Mouse (Mus musculus) monocyte, adult 5-6 weeks (primary cell): ENCODE data around the gene Rprm. TPM values are rescaled to one million over a fixed set of nuclear protein-coding genes. Genes with fewer than 3 reads are reported as not detected.

Experiments used
- ATAC-seq: fragments of 153-309, 156-312 bp; replicated peaks from 2 replicates; pipeline ENCODE4 v1.8.0; 2017; ENCODE audit warnings: mild to moderate bottlenecking; ENCODE audit not compliant: low TSS enrichment, insufficient number of reproducible peaks, severe bottlenecking, poor library complexity, low FRiP score
- total RNA-seq: library from RNA; stranded (forward); fragments of 200-1000, 200-491, 200-594 nt; gene quantifications from 3 replicates; pipeline ENCODE4 v1.2.3, GENCODE M21; 2017

The Rprm gene
- 0.58 TPM in 1 of 3 replicates, not detected in the others for total RNA-seq

DNA sequence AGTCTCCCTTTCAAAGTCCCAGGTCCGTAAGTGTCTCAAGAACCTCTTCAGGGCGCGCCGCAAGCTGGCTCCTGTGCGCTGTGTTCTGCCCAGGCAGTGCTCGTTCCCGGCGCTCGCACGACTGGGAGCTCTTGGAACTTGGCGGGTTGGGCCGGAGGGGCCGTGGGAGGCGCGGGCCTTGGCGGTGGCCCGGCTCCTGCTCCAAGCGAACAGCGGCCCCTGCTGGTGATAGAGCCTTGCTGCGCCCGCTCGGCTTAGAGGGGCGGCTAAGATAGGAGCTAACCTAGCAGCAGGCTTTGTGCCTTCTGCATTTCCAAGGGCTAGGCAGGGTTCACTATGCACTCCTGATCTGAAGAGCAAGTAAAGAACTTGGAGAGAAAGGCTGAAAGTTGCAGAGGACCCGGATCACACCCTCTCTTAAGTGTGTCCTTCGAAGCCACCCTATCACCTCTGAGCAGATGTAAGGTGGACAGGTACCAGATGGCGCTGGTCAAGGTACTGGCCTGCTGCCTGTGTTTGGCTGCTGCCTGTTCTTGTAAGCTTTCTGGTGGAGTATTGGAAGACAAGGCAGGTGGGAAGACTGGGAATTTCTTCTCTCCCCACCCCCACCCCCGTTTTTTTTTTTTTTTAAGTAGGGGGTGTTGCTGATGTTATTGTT is at the start of gene Rprm:
TSS of gene Rprm (minus strand) at position 123 of the 658 bp plus-strand sequence.
- no peak; the same call in 1 of the 2 replicates for ATAC-seq

GRCm38 (mm10) chr2:54119305-54119704 is 34.0 kb upstream of the Rprm start:
- no peak for ATAC-seq

DNA sequence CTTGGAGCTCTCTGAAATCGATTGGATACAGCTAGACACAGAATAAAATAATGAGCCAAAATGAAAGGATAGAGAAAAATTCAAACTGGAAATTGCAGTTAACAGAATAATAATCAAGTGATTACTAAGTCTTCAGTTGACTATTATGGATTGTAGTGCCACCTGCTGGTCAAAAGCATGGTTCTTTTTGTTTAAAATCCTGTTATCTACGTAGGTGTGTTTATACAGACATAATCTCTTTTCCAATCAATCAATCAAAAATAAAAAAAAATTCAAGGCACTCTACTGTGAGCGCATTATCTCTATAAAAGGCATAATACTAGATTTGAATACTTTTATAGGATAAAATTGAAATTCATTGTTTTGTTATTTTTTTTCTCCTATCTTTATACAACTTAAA is 33.5 kb upstream of the Rprm start:
- ATAC-seq: no peak

DNA sequence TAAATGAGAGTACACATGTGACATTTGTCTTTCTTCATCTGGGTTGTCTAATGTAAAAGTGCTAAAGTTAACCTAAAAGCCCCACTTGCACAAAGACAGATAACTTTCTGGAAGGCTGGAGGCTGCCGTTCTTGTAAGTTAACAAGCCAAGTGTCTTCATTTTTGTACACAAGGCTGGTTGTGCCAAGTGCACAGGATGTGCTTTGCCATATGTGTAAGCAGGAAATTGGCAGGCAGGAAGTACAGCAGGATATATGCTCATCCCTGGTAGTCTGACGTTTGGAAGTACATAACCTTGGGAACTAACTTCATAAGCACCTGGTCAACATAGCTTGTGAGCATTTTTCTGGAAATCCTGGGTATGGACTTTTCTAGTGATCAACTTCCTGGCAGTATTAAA is 25.9 kb upstream of the Rprm start:
- no peak for ATAC-seq

DNA sequence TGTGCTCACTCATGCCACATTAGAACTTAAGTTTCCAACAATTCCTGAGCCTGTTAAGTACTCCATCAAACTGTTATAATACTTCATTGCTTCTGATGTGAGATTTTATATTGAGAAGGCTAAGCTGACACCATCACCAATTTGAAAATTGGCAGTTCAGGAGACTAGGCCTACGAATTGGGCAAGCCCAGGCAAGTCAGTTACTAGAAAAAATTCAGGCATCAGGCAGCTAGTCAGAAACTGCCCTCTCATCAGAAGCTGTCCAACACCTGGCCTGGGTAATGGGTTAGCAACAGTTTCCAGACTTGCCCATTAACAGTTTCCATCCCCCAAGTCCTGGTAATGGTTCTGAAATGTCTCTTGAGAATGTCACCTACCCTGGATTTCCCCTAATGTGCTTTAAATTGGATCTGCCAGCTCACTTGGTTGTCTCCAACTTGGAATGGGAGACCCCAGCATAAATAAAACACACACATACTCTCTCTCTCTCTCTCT is 20.9 kb upstream of the Rprm start:
- no peak for ATAC-seq

- ATAC-seq: no peak
Measured at GRCm38 (mm10) chr2:54099939-54100338, 14.6 kb upstream of the Rprm start.

GRCm38 (mm10) chr2:54092616-54093015 is 7.3 kb upstream of the Rprm start:
- no peak for ATAC-seq

- no peak for ATAC-seq
Measured at GRCm38 (mm10) chr2:54086254-54086653, 902 bp upstream of the Rprm start.

- peak; percentile 27; the same call in 1 of the 2 replicates for ATAC-seq
Measured at GRCm38 (mm10) chr2:54084737-54085429, 469 bp downstream of the Rprm start.

DNA sequence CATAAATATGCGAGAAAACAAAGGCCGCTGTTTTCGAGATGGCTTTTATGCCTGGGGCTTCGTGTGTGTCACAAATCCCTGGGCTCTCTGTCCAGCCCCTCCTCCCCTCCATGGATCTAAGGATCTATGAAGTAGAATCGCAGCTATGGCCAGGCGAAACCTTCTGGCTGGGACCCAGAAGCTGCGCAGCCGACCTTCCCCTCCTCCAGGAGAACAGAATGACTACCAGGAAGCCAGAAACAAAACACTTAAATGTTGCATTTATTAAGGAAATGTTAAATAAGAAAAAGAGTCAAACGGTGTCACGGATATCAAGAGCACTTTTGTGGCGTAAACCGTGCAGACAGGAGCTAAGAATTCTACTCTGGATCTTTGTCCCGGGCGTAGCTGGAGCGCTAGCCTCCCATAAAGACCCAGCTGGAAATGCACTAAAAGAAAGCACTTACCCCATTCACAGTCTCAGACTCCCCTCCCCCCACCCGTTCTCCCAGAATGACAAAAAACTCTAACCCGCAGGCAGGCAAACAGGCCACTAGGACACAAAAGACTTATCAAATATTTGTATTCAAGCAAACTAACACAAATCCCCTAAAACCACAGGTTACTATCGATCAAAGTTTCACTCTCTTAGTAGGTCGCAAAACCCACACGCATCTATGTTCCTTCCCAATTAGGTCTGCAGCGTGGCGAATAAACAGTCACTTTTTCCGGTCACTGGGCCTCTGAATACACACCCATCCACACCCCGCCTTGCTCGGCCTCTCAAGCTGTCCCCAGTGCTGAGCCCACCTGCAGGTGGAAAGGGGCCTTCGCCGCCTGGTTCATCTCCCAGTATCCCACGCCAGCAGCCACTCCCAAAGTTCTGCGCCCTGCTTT is 1.3 kb downstream of the Rprm start:
- ATAC-seq: no peak

DNA sequence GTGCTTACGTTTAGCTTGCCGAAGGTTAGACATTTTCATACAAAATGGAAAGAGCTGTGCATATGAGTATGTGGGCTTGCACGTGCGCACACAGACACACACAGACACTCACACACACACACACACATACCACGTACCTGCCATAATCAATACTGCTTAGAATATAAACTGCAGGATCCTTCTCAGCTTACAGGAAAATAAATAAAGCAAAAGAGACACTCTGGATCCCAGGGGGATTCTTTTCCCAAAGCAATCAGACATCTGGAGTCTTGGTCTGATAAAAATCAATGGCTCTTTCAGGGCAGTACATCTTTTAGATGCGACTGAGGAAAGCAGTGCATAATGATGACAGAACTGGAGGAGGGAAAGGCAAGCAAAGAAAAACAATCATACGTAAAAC is 6.4 kb downstream of the Rprm start:
- no peak for ATAC-seq

- ATAC-seq: no peak
Measured at GRCm38 (mm10) chr2:54071526-54071925, 13.8 kb downstream of the Rprm start.

- no peak for ATAC-seq
Measured at GRCm38 (mm10) chr2:54062421-54062820, 22.9 kb downstream of the Rprm start.

GRCm38 (mm10) chr2:54061039-54061438 is 24.3 kb downstream of the Rprm start:
- ATAC-seq: no peak
